Mouse (Mus musculus): Measurements from ENCODE around the gene Hes2. TPM values are rescaled to one million over a fixed set of nuclear protein-coding genes. Genes with fewer than 3 reads are reported as not detected.

Gene Hes2
- polyA plus RNA-seq, 1 experiment from 2014 or later = 0.28 TPM

DNA sequence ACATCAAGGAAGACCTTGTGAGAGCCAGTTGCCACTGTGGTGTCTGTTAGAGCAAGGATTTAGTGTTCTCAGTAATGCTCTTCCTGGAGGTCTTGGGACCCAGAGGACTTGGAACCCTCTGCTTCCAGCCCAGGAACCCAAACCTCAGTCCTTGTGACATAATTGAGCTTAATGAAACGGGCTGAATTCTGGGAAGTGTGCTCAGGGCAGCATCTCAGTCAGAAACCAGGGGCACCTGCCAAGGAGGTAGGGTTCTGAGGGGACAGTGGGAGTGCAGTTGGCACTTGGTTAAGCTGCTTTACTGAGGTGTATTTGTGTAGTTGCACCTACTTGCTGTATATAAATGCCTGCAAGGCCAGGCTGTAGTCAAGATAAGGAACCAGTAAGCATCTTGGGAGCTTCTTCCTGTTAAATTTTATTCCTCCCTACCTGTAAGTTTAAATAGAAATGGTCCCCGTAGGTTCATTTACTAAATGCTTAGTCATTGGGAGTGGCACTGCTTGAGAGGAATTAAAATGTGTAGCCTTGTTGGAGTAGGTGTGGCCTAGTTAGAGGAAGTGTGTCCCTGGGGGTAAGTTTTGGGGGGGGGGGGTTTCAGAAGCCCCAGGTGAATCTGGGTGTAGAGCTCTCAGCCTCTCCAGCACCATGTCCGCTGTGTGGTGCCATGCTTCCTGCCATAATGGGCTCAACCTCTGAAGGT, 36.0 kb downstream of the Hes2 start:
- WGBS = 90% methylated on average over 3 of the region's 3 CpGs
- no peaks in the 10 kb centered on the region for H3K9me3 ChIP-seq
- H3K9ac ChIP-seq (replicated peaks) = no peak overlapping the region
- no peaks in the 10 kb centered on the region for H3K36me3 ChIP-seq
- H3K4me1 ChIP-seq (replicated peaks) = peaks cover 25% of the 10 kb centered on the region
- no peak overlapping the region for H3K4me2 ChIP-seq (replicated peaks)
- H3K27me3 ChIP-seq = no peaks in the 10 kb centered on the region
- no peak overlapping the region for H3K4me3 ChIP-seq (replicated peaks)
- H3K27ac ChIP-seq = no peak overlapping the region
- no peak for ATAC-seq

DNA sequence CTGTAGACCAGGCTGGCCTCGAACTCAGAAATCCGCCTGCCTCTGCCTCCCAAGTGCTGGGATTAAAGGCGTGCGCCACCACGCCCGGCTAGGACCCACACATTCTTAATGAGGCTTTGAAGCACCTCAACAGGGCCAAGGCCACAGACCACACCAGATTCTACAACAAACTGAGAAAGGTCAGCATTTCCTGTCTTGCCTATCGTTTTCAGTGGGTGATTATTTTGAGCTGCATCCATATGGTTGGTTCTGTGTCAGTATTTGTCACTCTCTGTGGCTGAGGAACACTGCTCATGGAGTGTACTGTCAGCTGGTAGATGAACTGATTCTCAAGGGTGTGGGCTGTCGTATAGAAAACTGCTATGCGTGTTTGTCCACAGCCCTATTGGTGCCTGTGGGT, 37.6 kb downstream of the Hes2 start:
- Histone ChIP-seq H3K27me3 (no peaks in the 10 kb centered on the region), H3K4me3 (replicated peaks) (no peak overlapping the region), H3K9ac (replicated peaks) (no peak overlapping the region), H3K36me3 (no peaks in the 10 kb centered on the region), H3K4me2 (replicated peaks) (no peak overlapping the region), H3K9me3 (no peaks in the 10 kb centered on the region), H3K27ac (no peak overlapping the region), H3K4me1 (replicated peaks) (peaks cover 11% of the 10 kb centered on the region)
- 93% methylated on average over 8 of the region's 9 CpGs for WGBS
- no peak for ATAC-seq

DNA sequence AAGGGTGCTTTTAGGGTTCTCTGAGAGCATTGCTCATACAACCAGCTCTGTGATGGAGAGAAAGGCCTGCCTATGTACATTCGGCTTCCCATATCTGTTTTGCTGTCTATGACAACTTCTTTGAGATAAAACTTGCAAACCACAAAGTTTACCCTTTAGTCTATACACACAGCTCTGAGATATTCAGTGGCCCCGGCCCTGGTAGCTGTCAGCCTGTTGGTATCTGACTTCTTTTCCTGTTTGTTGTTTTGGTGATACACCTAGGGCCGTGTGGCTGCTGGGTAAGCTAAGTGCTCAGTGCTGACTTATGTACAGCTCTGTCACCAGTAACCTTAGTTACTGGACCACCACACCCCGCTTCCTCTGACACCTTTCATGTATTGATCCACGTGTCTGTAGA, 38.9 kb downstream of the Hes2 start:
- H3K4me1 ChIP-seq (replicated peaks) = peaks cover 9% of the 10 kb centered on the region
- no peak overlapping the region for H3K4me3 ChIP-seq (replicated peaks)
- H3K36me3 ChIP-seq = no peaks in the 10 kb centered on the region
- H3K4me2 ChIP-seq (replicated peaks) = no peak overlapping the region
- no peak overlapping the region for H3K9ac ChIP-seq (replicated peaks)
- ATAC-seq = no peak
- H3K27me3 ChIP-seq = no peaks in the 10 kb centered on the region
- H3K27ac ChIP-seq = no peak overlapping the region
- H3K9me3 ChIP-seq = no peaks in the 10 kb centered on the region
- WGBS = 81% methylated on average over 5 of the region's 5 CpGs

DNA sequence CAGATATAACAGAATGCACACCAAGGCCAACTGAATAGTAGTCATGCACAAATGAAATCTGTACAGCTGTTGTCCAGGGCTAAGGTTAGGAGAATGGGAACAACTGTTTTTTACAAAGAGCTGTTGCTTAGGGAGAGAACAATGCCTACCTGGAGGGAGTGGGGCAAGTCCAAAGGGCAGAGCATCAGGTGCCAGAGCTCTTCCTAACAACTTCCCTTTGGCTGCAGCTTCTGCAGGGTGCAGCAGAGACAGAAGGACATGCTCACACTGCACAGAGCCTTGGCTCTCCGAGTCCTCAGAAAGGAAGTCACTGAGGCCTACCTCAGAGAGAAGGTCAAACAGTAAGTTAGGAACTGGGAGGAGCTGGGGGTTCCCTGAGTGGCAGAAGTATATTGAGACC, 41.0 kb downstream of the Hes2 start:
- H3K4me3 ChIP-seq (replicated peaks) = no peak overlapping the region
- H3K36me3 ChIP-seq = no peaks in the 10 kb centered on the region
- H3K4me1 ChIP-seq (replicated peaks) = peaks cover 8% of the 10 kb centered on the region
- no peak overlapping the region for H3K27ac ChIP-seq
- no peak for ATAC-seq
- H3K9me3 ChIP-seq = no peaks in the 10 kb centered on the region
- no peak overlapping the region for H3K4me2 ChIP-seq (replicated peaks)
- no peak overlapping the region for H3K9ac ChIP-seq (replicated peaks)
- H3K27me3 ChIP-seq = no peaks in the 10 kb centered on the region
- WGBS = 92% methylated on average over 1 of the region's 1 CpGs

DNA sequence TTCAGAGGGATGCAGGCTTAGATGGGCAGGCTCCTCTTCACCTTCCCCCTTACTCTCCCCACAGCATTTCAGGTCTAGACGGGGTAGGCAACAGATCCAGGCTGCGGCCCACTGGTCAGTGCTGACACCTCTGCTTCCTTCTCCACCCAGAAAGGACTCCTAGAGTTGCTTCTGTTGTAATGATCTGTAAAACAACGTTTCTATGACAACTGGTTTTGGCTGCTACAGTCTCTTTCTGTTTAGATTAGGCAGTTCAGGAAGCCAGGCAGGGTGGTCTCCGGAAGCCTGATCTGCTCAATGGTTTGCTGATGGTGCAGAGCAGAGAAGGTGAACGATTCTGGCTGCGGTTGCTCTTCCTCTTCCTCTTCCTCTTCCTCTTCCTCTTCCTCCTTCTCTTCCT, 42.8 kb downstream of the Hes2 start:
- no peaks in the 10 kb centered on the region for H3K27me3 ChIP-seq
- no peak overlapping the region for H3K4me2 ChIP-seq (replicated peaks)
- no peak overlapping the region for H3K27ac ChIP-seq
- no peak overlapping the region for H3K4me3 ChIP-seq (replicated peaks)
- H3K36me3 ChIP-seq = no peaks in the 10 kb centered on the region
- peaks cover 12% of the 10 kb centered on the region for H3K4me1 ChIP-seq (replicated peaks)
- no peak for ATAC-seq
- H3K9me3 ChIP-seq = no peaks in the 10 kb centered on the region
- no peak overlapping the region for H3K9ac ChIP-seq (replicated peaks)
- 81% methylated on average over 6 of the region's 6 CpGs for WGBS

DNA sequence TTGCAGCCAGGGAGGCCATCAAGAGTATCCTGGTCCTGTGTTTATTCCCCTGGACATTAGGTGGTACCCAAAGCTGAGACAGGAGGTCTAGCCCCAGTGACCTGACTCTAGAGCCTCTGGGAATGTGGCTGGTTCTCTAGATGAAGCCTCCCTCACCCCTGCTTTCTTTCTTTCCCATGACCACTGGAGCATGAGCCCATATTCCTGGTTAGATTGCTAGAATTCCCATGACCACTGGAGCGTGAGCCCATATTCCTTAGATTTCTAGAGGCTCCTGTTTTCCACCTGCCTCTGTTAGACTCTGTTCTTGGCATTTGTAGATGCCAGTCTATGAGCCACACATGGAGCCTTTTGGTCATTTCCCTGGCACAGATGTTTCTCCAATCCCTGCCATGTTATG, 43.8 kb downstream of the Hes2 start:
- Histone ChIP-seq H3K9me3 (no peaks in the 10 kb centered on the region), H3K4me2 (replicated peaks) (no peak overlapping the region), H3K4me1 (replicated peaks) (peaks cover 12% of the 10 kb centered on the region), H3K27me3 (no peaks in the 10 kb centered on the region), H3K9ac (replicated peaks) (no peak overlapping the region), H3K4me3 (replicated peaks) (no peak overlapping the region), H3K27ac (no peak overlapping the region), H3K36me3 (no peaks in the 10 kb centered on the region; the same call in 1 of the 2 replicates)
- ATAC-seq = no peak
- WGBS = 85% methylated on average over 1 of the region's 1 CpGs

DNA sequence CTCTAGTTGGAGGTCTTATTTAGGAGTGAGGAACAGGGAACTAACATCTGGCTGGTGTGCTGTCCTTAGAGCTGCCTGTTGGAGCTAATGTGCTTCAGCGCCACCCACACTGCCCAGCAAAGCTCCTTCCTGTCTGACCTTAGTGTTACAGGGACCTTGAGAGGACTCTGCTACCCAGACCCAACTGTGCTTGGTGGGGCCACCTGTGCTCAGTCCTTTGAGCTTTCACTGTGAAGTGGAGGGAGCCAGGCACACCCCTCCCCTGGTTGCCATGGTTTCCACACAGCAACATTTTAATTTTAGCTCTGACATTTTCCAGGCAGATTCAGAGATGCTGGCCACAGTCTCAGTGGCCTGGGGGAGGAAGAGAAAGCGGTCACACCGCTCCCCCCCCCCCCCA, 44.2 kb downstream of the Hes2 start:
- Histone ChIP-seq H3K27me3 (no peaks in the 10 kb centered on the region), H3K36me3 (no peaks in the 10 kb centered on the region; the same call in 1 of the 2 replicates), H3K9ac (replicated peaks) (no peak overlapping the region), H3K9me3 (no peaks in the 10 kb centered on the region), H3K4me2 (replicated peaks) (no peak overlapping the region), H3K4me3 (replicated peaks) (no peak overlapping the region), H3K4me1 (replicated peaks) (peaks cover 12% of the 10 kb centered on the region), H3K27ac (no peak overlapping the region)
- no peak for ATAC-seq
- 71% methylated on average over 3 of the region's 3 CpGs for WGBS

DNA sequence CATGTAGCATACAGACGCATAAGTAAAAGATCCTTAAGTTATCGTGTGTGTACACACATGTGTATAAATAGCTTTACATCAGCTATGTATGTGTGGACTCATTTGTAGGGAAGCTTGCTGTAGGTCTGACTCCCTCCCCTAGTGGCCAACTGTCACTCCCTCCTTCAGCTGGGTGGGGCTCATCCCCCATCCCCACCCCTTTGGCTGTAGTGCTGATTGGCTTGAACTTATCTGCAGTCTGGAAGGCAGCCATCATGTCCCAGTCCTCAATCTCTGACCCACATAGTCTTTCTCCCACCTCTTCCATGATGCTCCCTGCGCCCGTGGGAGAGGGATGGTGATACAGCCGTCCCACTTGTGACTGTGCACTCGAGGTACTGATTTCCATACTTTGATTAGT, 46.0 kb downstream of the Hes2 start:
- no peaks in the 10 kb centered on the region for H3K9me3 ChIP-seq
- H3K4me3 ChIP-seq (replicated peaks) = no peak overlapping the region
- no peak for ATAC-seq
- no peaks in the 10 kb centered on the region for H3K27me3 ChIP-seq
- no peak overlapping the region for H3K4me2 ChIP-seq (replicated peaks)
- peaks cover 3% of the 10 kb centered on the region; the same call in 1 of the 2 replicates for H3K36me3 ChIP-seq
- 93% methylated on average over 6 of the region's 6 CpGs for WGBS
- H3K4me1 ChIP-seq (replicated peaks) = peaks cover 12% of the 10 kb centered on the region
- H3K9ac ChIP-seq (replicated peaks) = no peak overlapping the region
- no peak overlapping the region for H3K27ac ChIP-seq

DNA sequence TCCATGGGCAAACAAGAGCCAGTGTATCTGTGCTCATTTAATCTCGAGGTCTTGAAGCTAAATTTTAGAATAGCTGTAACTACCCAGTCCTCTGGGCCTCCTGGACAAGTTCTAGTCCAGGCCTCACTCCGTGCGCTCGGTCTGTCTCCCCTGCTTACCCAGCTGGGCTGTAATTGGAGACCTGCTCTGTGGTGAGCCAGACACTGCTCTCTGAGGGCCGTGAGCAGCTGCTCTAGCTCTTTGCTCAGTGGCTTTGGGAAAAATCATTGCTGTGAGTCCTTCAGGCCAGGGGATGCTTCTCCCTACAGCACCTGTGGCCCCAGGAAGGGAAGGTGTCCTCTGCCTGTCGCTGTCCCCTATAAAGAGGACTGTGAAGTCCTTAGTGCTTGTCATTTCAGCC, 47.5 kb downstream of the Hes2 start:
- H3K4me3 ChIP-seq (replicated peaks) = no peak overlapping the region

DNA sequence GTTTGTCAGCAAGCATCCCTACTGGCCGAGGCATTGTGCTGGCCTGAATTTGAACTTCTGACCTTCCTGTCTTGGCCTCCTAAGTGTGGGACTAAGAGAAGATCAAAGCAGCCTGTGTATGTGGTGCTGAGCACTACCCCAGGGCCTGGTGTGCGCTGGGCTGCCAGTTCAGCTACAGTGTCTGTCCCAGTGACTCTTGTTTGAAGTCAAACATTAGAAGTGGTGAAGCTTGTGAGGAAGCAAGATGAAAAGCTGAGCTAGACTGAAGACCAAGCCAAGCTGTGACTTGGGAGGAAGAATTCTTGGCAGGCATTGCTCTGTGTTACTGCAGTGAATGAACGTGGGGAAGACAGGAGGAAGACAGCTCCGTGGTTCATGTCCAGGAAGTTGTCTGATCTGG, 51.0 kb downstream of the Hes2 start:
- peaks cover 17% of the 10 kb centered on the region for H3K27me3 ChIP-seq
- H3K4me1 ChIP-seq (replicated peaks) = peaks cover 8% of the 10 kb centered on the region
- no peaks in the 10 kb centered on the region for H3K9me3 ChIP-seq
- no peak overlapping the region for H3K27ac ChIP-seq
- no peak for ATAC-seq
- WGBS = 69% methylated on average over 4 of the region's 4 CpGs
- no peak overlapping the region for H3K4me3 ChIP-seq (replicated peaks)
- H3K9ac ChIP-seq (replicated peaks) = no peak overlapping the region
- H3K36me3 ChIP-seq = peaks cover 8% of the 10 kb centered on the region; the same call in 1 of the 2 replicates
- H3K4me2 ChIP-seq (replicated peaks) = no peak overlapping the region

More for the DNA sequence above, 47.5 kb downstream of the Hes2 start:
- no peak overlapping the region for H3K27ac ChIP-seq
- no peaks in the 10 kb centered on the region for H3K27me3 ChIP-seq
- H3K4me2 ChIP-seq (replicated peaks) = no peak overlapping the region
- 63% methylated on average over 6 of the region's 6 CpGs for WGBS
- H3K9me3 ChIP-seq = no peaks in the 10 kb centered on the region
- H3K4me1 ChIP-seq (replicated peaks) = peaks cover 12% of the 10 kb centered on the region
- peaks cover 8% of the 10 kb centered on the region; the same call in 1 of the 2 replicates for H3K36me3 ChIP-seq
- no peak for ATAC-seq
- H3K9ac ChIP-seq (replicated peaks) = no peak overlapping the region

Other genes starting within 250 kb of the Hes2 start
- 88.0 and 89.2 TPM in 2 replicates for gene Dnajc11, start 225.2 kb upstream of the Hes2 start, polyA plus RNA-seq (2015; fragmentation: Nextera tagmentation; extraction: Ambion mirVana)
- gene Thap3, start 169.9 kb upstream of the Hes2 start, polyA plus RNA-seq (2015; fragmentation: Nextera tagmentation; extraction: Ambion mirVana) = 34.7 and 38.0 TPM in 2 replicates
- 17.5 and 17.7 TPM in 2 replicates for gene Phf13, start 162.6 kb upstream of the Hes2 start, polyA plus RNA-seq (2015; fragmentation: Nextera tagmentation; extraction: Ambion mirVana)
- gene Klhl21, start 150.1 kb upstream of the Hes2 start, polyA plus RNA-seq (2015; fragmentation: Nextera tagmentation; extraction: Ambion mirVana) = 2.0 and 3.0 TPM in 2 replicates
- 17.9 and 26.3 TPM in 2 replicates for gene Zbtb48, start 131.2 kb upstream of the Hes2 start, polyA plus RNA-seq (2015; fragmentation: Nextera tagmentation; extraction: Ambion mirVana)
- gene Tas1r1, start 120.3 kb upstream of the Hes2 start, polyA plus RNA-seq (2015; fragmentation: Nextera tagmentation; extraction: Ambion mirVana) = 0.86 and 1.4 TPM in 2 replicates
- 24.3 and 26.0 TPM in 2 replicates for gene Nol9, start 119.5 kb upstream of the Hes2 start, polyA plus RNA-seq (2015; fragmentation: Nextera tagmentation; extraction: Ambion mirVana)
- gene Plekhg5, start 86.4 kb upstream of the Hes2 start, polyA plus RNA-seq (2015; fragmentation: Nextera tagmentation; extraction: Ambion mirVana) = 8.4 and 8.5 TPM in 2 replicates
- 0.87 and 0.97 TPM in 2 replicates for gene Tnfrsf25, start 42.9 kb upstream of the Hes2 start, polyA plus RNA-seq (2015; fragmentation: Nextera tagmentation; extraction: Ambion mirVana)
- gene Espn, start 6.5 kb upstream of the Hes2 start, polyA plus RNA-seq (2015; fragmentation: Nextera tagmentation; extraction: Ambion mirVana) = 0.07 TPM in 1 of 2 replicates, not detected in the other
- 206 and 218 TPM in 2 replicates for gene Acot7, start 19.3 kb downstream of the Hes2 start, polyA plus RNA-seq (2015; fragmentation: Nextera tagmentation; extraction: Ambion mirVana)
- gene Gpr153, start 115.4 kb downstream of the Hes2 start, polyA plus RNA-seq (2015; fragmentation: Nextera tagmentation; extraction: Ambion mirVana) = 6.0 and 8.1 TPM in 2 replicates
- gene Hes3, start 132.8 kb downstream of the Hes2 start, polyA plus RNA-seq (2015; fragmentation: Nextera tagmentation; extraction: Ambion mirVana) = 1.4 and 2.5 TPM in 2 replicates
- gene Icmt, start 138.4 kb downstream of the Hes2 start, polyA plus RNA-seq (2015; fragmentation: Nextera tagmentation; extraction: Ambion mirVana) = 18.1 and 19.0 TPM in 2 replicates
- 4.7 TPM in 2 replicates for gene Rnf207, start 160.1 kb downstream of the Hes2 start, polyA plus RNA-seq (2015; fragmentation: Nextera tagmentation; extraction: Ambion mirVana)
- gene Rpl22, start 166.9 kb downstream of the Hes2 start, polyA plus RNA-seq (2015; fragmentation: Nextera tagmentation; extraction: Ambion mirVana) = 213 and 217 TPM in 2 replicates
- 30.0 and 32.1 TPM in 2 replicates for gene Chd5, start 179.8 kb downstream of the Hes2 start, polyA plus RNA-seq (2015; fragmentation: Nextera tagmentation; extraction: Ambion mirVana)

Data from midbrain, embryonic 13.5 days (tissue).